16 mouse cellular contexts compared by ENCODE assay signal in the genomic region with DNA sequence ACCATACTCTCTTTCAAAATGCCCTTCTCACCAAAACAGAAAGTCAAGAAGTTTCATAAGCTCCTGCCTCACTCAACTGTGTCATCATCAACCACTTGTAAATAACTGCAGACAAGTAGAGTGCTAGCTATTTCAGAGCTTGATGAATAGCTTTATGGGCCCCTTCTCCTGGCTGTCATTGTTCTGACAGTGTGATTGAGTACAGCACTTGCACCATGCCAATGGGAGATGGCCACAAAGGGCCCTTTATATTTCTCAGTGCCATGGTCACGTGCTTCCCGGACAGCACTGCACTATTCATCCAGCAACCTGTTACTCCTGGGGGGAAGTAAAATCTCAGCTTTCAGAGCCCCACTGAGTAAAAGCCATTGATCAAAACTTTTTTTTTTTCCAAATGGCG.
DNase-seq lines count a peak whose midpoint lies in the region; ATAC-seq lines count a peak whose summit lies in the region.
"Had no signal": no experiment of that assay in that cellular context is flagged by ENCODE, and none has a peak within 500 bp of the region (broad histone marks: within the 10 kb centered on the region; RNA-seq: fewer than 3 reads in every experiment).

No protein-coding gene starts in this region.

- no peak overlapping the region for H3K27ac ChIP-seq in midbrain, embryonic 12.5 days (replicated peaks)
- H3K27ac ChIP-seq in midbrain, embryonic 15.5 days = no peak overlapping the region
- H3K27ac ChIP-seq in embryonic facial prominence, embryonic 12.5 days = no peak overlapping the region
- H3K27ac ChIP-seq in hindbrain, embryonic 11.5 days (ENCODE audit: low read depth, low read length) = no peak overlapping the region
- H3K27ac ChIP-seq in neural tube, embryonic 15.5 days (replicated peaks) = no peak overlapping the region
- no peak overlapping the region for H3K27ac ChIP-seq in liver, embryonic 11.5 days (ENCODE audit: low read depth, low read length)
- H3K27ac ChIP-seq: gastrocnemius, adult 2 months; limb, embryonic 15.5 days; midbrain, embryonic 13.5 days had no signal

- H3K4me1 ChIP-seq in midbrain, embryonic 12.5 days = peaks cover 5% of the 10 kb centered on the region; the same call in 1 of the 2 replicates
- peaks cover 3% of the 10 kb centered on the region; the same call in 1 of the 2 replicates for H3K4me1 ChIP-seq in midbrain, embryonic 15.5 days
- no peaks in the 10 kb centered on the region for H3K4me1 ChIP-seq in embryonic facial prominence, embryonic 12.5 days
- no peaks in the 10 kb centered on the region for H3K4me1 ChIP-seq in hindbrain, embryonic 11.5 days (replicated peaks; ENCODE audit: control insufficient read depth, insufficient read depth, low read length)
- peaks cover 3% of the 10 kb centered on the region; the same call in 1 of the 2 replicates for H3K4me1 ChIP-seq in neural tube, embryonic 15.5 days
- no peaks in the 10 kb centered on the region for H3K4me1 ChIP-seq in liver, embryonic 11.5 days (replicated peaks; ENCODE audit: control insufficient read depth, insufficient read depth, low read length)
- H3K4me1 ChIP-seq: heart, embryonic 12.5 days; limb, embryonic 15.5 days had no signal

- no peaks in the 10 kb centered on the region for H3K27me3 ChIP-seq in midbrain, embryonic 12.5 days
- H3K27me3 ChIP-seq in midbrain, embryonic 15.5 days (replicated peaks) = no peaks in the 10 kb centered on the region
- H3K27me3 ChIP-seq in embryonic facial prominence, embryonic 12.5 days = no peaks in the 10 kb centered on the region
- H3K27me3 ChIP-seq in hindbrain, embryonic 11.5 days (ENCODE audit: control insufficient read depth, insufficient read depth, low read length) = no peaks in the 10 kb centered on the region
- H3K27me3 ChIP-seq in neural tube, embryonic 15.5 days (replicated peaks) = no peaks in the 10 kb centered on the region
- H3K27me3 ChIP-seq in liver, embryonic 11.5 days (replicated peaks; ENCODE audit: control insufficient read depth, insufficient read depth, low read length) = no peaks in the 10 kb centered on the region
- H3K27me3 ChIP-seq: heart, embryonic 12.5 days; limb, embryonic 15.5 days; midbrain, embryonic 13.5 days had no signal

- ATAC-seq in midbrain, embryonic 12.5 days (ENCODE audit: low FRiP score, low read depth) = peak; percentile 77
- ATAC-seq in midbrain, embryonic 15.5 days (replicated peaks) = no peak
- 0 out of 2 replicates have a peak, but pooled peaks have one; percentile 52 for ATAC-seq in embryonic facial prominence, embryonic 12.5 days (ENCODE audit: insufficient number of reproducible peaks, insufficient read depth, low FRiP score, low TSS enrichment)
- ATAC-seq in hindbrain, embryonic 11.5 days (ENCODE audit: low FRiP score) = peak; percentile 89
- ATAC-seq in neural tube, embryonic 15.5 days (ENCODE audit: low FRiP score) = peak; percentile 45; the same call in 1 of the 2 replicates
- no peak for ATAC-seq in megakaryocyte, adult 5-6 weeks (ENCODE audit: poor library complexity, severe bottlenecking)
- ATAC-seq in liver, embryonic 11.5 days (replicated peaks; ENCODE audit: low FRiP score) = no peak
- ATAC-seq: CD4-positive, CD25-positive, alpha-beta regulatory T cell, adult 4 months; midbrain, embryonic 13.5 days had no signal

- no peaks in the 10 kb centered on the region for H3K9me3 ChIP-seq in midbrain, embryonic 12.5 days
- H3K9me3 ChIP-seq in midbrain, embryonic 15.5 days = no peaks in the 10 kb centered on the region
- no peaks in the 10 kb centered on the region for H3K9me3 ChIP-seq in embryonic facial prominence, embryonic 12.5 days
- H3K9me3 ChIP-seq in hindbrain, embryonic 11.5 days (ENCODE audit: control insufficient read depth, low read length) = no peaks in the 10 kb centered on the region
- no peaks in the 10 kb centered on the region for H3K9me3 ChIP-seq in neural tube, embryonic 15.5 days (replicated peaks)
- peaks cover 2% of the 10 kb centered on the region; the same call in 1 of the 2 replicates for H3K9me3 ChIP-seq in liver, embryonic 11.5 days (ENCODE audit: control insufficient read depth, low read length)
- H3K9me3 ChIP-seq: heart, embryonic 12.5 days; limb, embryonic 15.5 days; midbrain, embryonic 13.5 days had no signal

- H3K9ac ChIP-seq in midbrain, embryonic 12.5 days (replicated peaks) = no peak overlapping the region
- no peak overlapping the region for H3K9ac ChIP-seq in midbrain, embryonic 15.5 days
- no peak overlapping the region for H3K9ac ChIP-seq in embryonic facial prominence, embryonic 12.5 days
- H3K9ac ChIP-seq in hindbrain, embryonic 11.5 days (ENCODE audit: low read depth, low read length) = no peak overlapping the region
- H3K9ac ChIP-seq in neural tube, embryonic 15.5 days (replicated peaks) = no peak overlapping the region
- no peak overlapping the region for H3K9ac ChIP-seq in liver, embryonic 11.5 days (ENCODE audit: low read depth, low read length)
- H3K9ac ChIP-seq: heart, embryonic 12.5 days; limb, embryonic 15.5 days; midbrain, embryonic 13.5 days had no signal

- WGBS in midbrain, embryonic 12.5 days = 78% methylated on average over 3 of the region's 3 CpGs
- WGBS in midbrain, embryonic 15.5 days = 62% methylated on average over 3 of the region's 3 CpGs
- 41% methylated on average over 3 of the region's 3 CpGs for WGBS in embryonic facial prominence, embryonic 12.5 days
- 36% methylated on average over 3 of the region's 3 CpGs for WGBS in hindbrain, embryonic 11.5 days
- 24% methylated on average over 3 of the region's 3 CpGs for WGBS in neural tube, embryonic 15.5 days
- WGBS in liver, embryonic 11.5 days = 78% methylated on average over 3 of the region's 3 CpGs

- peak; percentile 14 for DNase-seq in hindbrain, embryonic 11.5 days (ENCODE audit: low spot score)
- no peak for DNase-seq in liver, embryonic 11.5 days (ENCODE audit: low spot score)
- DNase-seq: cerebellum, adult 9-11 months; gastrocnemius, adult 2 months; kidney, adult 18-20 months; lung, postnatal 14 days; thymus, postnatal 4 days had no signal

- H3K4me2 ChIP-seq in midbrain, embryonic 12.5 days (replicated peaks) = no peak overlapping the region
- H3K4me2 ChIP-seq in midbrain, embryonic 15.5 days = no peak overlapping the region
- H3K4me2 ChIP-seq in embryonic facial prominence, embryonic 12.5 days (replicated peaks) = no peak overlapping the region
- no peak overlapping the region for H3K4me2 ChIP-seq in hindbrain, embryonic 11.5 days (replicated peaks; ENCODE audit: low read depth, low read length)
- no peak overlapping the region for H3K4me2 ChIP-seq in neural tube, embryonic 15.5 days
- H3K4me2 ChIP-seq in liver, embryonic 11.5 days = no peak overlapping the region
- H3K4me2 ChIP-seq: heart, embryonic 12.5 days; limb, embryonic 15.5 days; midbrain, embryonic 13.5 days had no signal

- no peaks in the 10 kb centered on the region for H3K36me3 ChIP-seq in midbrain, embryonic 12.5 days
- H3K36me3 ChIP-seq in midbrain, embryonic 15.5 days (replicated peaks) = no peaks in the 10 kb centered on the region
- no peaks in the 10 kb centered on the region for H3K36me3 ChIP-seq in embryonic facial prominence, embryonic 12.5 days
- H3K36me3 ChIP-seq in hindbrain, embryonic 11.5 days (ENCODE audit: control insufficient read depth, insufficient read depth, low read length) = no peaks in the 10 kb centered on the region
- no peaks in the 10 kb centered on the region for H3K36me3 ChIP-seq in neural tube, embryonic 15.5 days
- H3K36me3 ChIP-seq in liver, embryonic 11.5 days (ENCODE audit: control insufficient read depth, insufficient read depth, low read length) = no peaks in the 10 kb centered on the region
- H3K36me3 ChIP-seq: heart, embryonic 12.5 days; limb, embryonic 15.5 days; midbrain, embryonic 13.5 days had no signal

- H3K4me3 ChIP-seq in midbrain, embryonic 12.5 days = no peak overlapping the region
- H3K4me3 ChIP-seq in midbrain, embryonic 15.5 days = no peak overlapping the region
- no peak overlapping the region for H3K4me3 ChIP-seq in embryonic facial prominence, embryonic 12.5 days
- no peak overlapping the region for H3K4me3 ChIP-seq in hindbrain, embryonic 11.5 days (ENCODE audit: low read depth, low read length)
- no peak overlapping the region for H3K4me3 ChIP-seq in neural tube, embryonic 15.5 days (replicated peaks)
- H3K4me3 ChIP-seq in liver, embryonic 11.5 days (ENCODE audit: low read depth, low read length) = no peak overlapping the region
- H3K4me3 ChIP-seq: gastrocnemius, adult 2 months; heart, embryonic 12.5 days; limb, embryonic 15.5 days; midbrain, embryonic 13.5 days had no signal

Comparison
In these comparisons a context has a peak if more than half of its experiments do, and no peak if none do; other contexts are left out.
1. ATAC-seq: peak in midbrain, embryonic 12.5 days (single experiment), embryonic facial prominence, embryonic 12.5 days (single experiment), hindbrain, embryonic 11.5 days (single experiment) and neural tube, embryonic 15.5 days (single experiment); none in midbrain, embryonic 15.5 days (single experiment), megakaryocyte, adult 5-6 weeks (single experiment) and liver, embryonic 11.5 days (single experiment).